Mouse (Mus musculus): ENCODE data around the gene Ranbp6.

DNA sequence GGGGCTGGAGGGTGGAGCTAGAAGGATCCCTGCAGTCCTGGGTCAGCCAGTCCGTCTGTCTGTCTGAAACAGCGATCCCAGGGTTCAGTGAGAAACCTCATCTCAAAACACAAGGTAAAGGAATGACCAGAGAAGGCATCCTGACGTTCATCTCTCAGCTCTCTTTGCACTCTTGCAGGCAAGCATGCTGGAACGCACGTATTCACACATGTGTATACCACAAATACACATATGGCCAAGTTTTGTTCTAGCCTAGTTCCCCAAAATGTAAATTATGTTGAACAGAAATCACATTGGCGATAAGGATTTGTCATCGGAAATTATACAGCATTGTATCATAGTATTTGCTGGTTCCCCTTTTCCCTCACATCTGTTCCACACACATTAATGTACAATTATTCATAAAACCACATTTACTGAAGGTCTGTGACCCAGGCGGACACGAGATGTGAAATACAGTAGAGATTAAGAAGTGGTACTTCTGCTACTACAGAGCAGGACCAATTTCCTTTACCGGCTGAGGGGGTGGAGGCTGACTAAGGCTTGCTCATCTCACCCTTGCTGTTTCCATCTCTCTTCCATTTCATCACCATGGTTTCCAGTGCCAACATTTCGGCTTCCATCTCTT lies 37.3 kb upstream of the Ranbp6 start:
- TF ChIP-seq EP300 (IDR thresholded peaks at IDR 0.05) (no peak), CTCF (IDR thresholded peaks at IDR 0.05) (no peak)

Measured in lung, postnatal 0 days (tissue).